Mouse (Mus musculus): ENCODE data around the gene Ifngr1.

Gene Ifngr1

GRCm38 (mm10) chr10:19591641-19592441 is at the start of gene Ifngr1:
Gene Ifngr1 (plus strand): TSS chr10:19591949.
- peak; percentile 99 for DNase-seq (ENCODE audit: low read depth)

GRCm38 (mm10) chr10:19546825-19547224 is 44.9 kb upstream of the Ifngr1 start:
- no peak for DNase-seq (ENCODE audit: low read depth)

- no peak for DNase-seq (ENCODE audit: low read depth)
Observed at GRCm38 (mm10) chr10:19548016-19548415, 43.7 kb upstream of the Ifngr1 start.

- no peak for DNase-seq (ENCODE audit: low read depth)
Observed at GRCm38 (mm10) chr10:19548491-19548890, 43.3 kb upstream of the Ifngr1 start.

GRCm38 (mm10) chr10:19551585-19551984 is 40.2 kb upstream of the Ifngr1 start:
- DNase-seq (ENCODE audit: low read depth) = no peak

GRCm38 (mm10) chr10:19553857-19554256 is 37.9 kb upstream of the Ifngr1 start:
- DNase-seq (ENCODE audit: low read depth) = no peak

- no peak for DNase-seq (ENCODE audit: low read depth)
Observed at GRCm38 (mm10) chr10:19557696-19558095, 34.1 kb upstream of the Ifngr1 start.

- DNase-seq (ENCODE audit: low read depth) = no peak
Observed at GRCm38 (mm10) chr10:19559565-19560165, 32.1 kb upstream of the Ifngr1 start.

- no peak for DNase-seq (ENCODE audit: low read depth)
Observed at GRCm38 (mm10) chr10:19562598-19562997, 29.2 kb upstream of the Ifngr1 start.

GRCm38 (mm10) chr10:19563443-19563861 is 28.3 kb upstream of the Ifngr1 start:
- no peak for DNase-seq (ENCODE audit: low read depth)

- DNase-seq (ENCODE audit: low read depth) = no peak
Observed at GRCm38 (mm10) chr10:19567481-19567880, 24.3 kb upstream of the Ifngr1 start.

GRCm38 (mm10) chr10:19570288-19570687 is 21.5 kb upstream of the Ifngr1 start:
- DNase-seq (ENCODE audit: low read depth) = no peak

- no peak for DNase-seq (ENCODE audit: low read depth)
Observed at GRCm38 (mm10) chr10:19570716-19571115, 21.0 kb upstream of the Ifngr1 start.

- DNase-seq (ENCODE audit: low read depth) = no peak
Observed at GRCm38 (mm10) chr10:19577571-19577970, 14.2 kb upstream of the Ifngr1 start.

GRCm38 (mm10) chr10:19578001-19578400 is 13.7 kb upstream of the Ifngr1 start:
- DNase-seq (ENCODE audit: low read depth) = no peak

GRCm38 (mm10) chr10:19578409-19578986 is 13.3 kb upstream of the Ifngr1 start:
- no peak for DNase-seq (ENCODE audit: low read depth)

GRCm38 (mm10) chr10:19580660-19581059 is 11.1 kb upstream of the Ifngr1 start:
- DNase-seq (ENCODE audit: low read depth) = no peak

- DNase-seq (ENCODE audit: low read depth) = no peak
Observed at GRCm38 (mm10) chr10:19581844-19582582, 9.7 kb upstream of the Ifngr1 start.

- no peak for DNase-seq (ENCODE audit: low read depth)
Observed at GRCm38 (mm10) chr10:19582806-19583430, 8.8 kb upstream of the Ifngr1 start.

GRCm38 (mm10) chr10:19584064-19584463 is 7.7 kb upstream of the Ifngr1 start:
- DNase-seq (ENCODE audit: low read depth) = no peak

GRCm38 (mm10) chr10:19584846-19585245 is 6.9 kb upstream of the Ifngr1 start:
- no peak for DNase-seq (ENCODE audit: low read depth)

- DNase-seq (ENCODE audit: low read depth) = no peak
Observed at GRCm38 (mm10) chr10:19585860-19586259, 5.9 kb upstream of the Ifngr1 start.
